Mouse (Mus musculus) liver, embryonic 15.5 days (tissue): Measurements from ENCODE around the gene Asap2. TPM values are rescaled to one million over a fixed set of nuclear protein-coding genes. Genes with fewer than 3 reads are reported as not detected.

Source experiments
- ATAC-seq: fragments of 200-750 bp; cut with Nextera tagmentation; 2 replicates; pipeline ENCODE4 v1.8.0; 2017; ENCODE audit warnings: moderate number of reproducible peaks, mild to moderate bottlenecking, moderate library complexity; ENCODE audit not compliant: insufficient read depth
- H3K27ac ChIP-seq: fragments of 300-500 bp; sonication (generic); replicated peaks from 2 replicates; pipeline ENCODE4 v1.5.1; 2015; ENCODE audit warnings: mild to moderate bottlenecking, inconsistent platforms
- H3K27me3 ChIP-seq: fragments of 300-500 bp; sonication (generic); 2 replicates; pipeline ENCODE4 v1.6.1; 2015; ENCODE audit warnings: mild to moderate bottlenecking, inconsistent platforms
- H3K36me3 ChIP-seq: fragments of 300-500 bp; sonication (generic); replicated peaks from 2 replicates; pipeline ENCODE4 v1.6.1; 2015; ENCODE audit warnings: moderate library complexity, mild to moderate bottlenecking, inconsistent platforms
- H3K4me1 ChIP-seq: fragments of 300-500 bp; sonication (generic); replicated peaks from 2 replicates; pipeline ENCODE4 v1.6.1; 2015; ENCODE audit warnings: inconsistent platforms
- H3K4me2 ChIP-seq: fragments of 300-500 bp; sonication (generic); 2 replicates; pipeline ENCODE4 v1.6.1; 2015; ENCODE audit warnings: moderate library complexity, mild to moderate bottlenecking, inconsistent platforms
- H3K4me3 ChIP-seq: fragments of 300-500 bp; sonication (generic); replicated peaks from 2 replicates; pipeline ENCODE4 v1.5.1; 2015; ENCODE audit warnings: mild to moderate bottlenecking, inconsistent platforms
- H3K9ac ChIP-seq: fragments of 300-500 bp; sonication (generic); 2 replicates; pipeline ENCODE4 v1.6.1; 2015; ENCODE audit warnings: moderate library complexity, mild to moderate bottlenecking, inconsistent platforms
- H3K9me3 ChIP-seq: fragments of 300-500 bp; sonication (generic); replicated peaks from 2 replicates; pipeline ENCODE4 v1.6.1; 2016; ENCODE audit warnings: inconsistent platforms
- WGBS: fragments of 180-500 bp; shearing (Covaris S2); methylation state at CpG from one replicate; pipeline ENCODE4 v1.1.7; 2015; ENCODE audit warnings: mixed read lengths; ENCODE audit not compliant: insufficient replicate concordance; 5-methylcytosine and 5-hydroxymethylcytosine counted together
- polyA plus RNA-seq: library from polyadenylated mRNA; unstranded; fragments of >200 nt; fragmentation: Nextera tagmentation; extraction: Ambion mirVana; gene quantifications from 2 replicates; pipeline ENCODE4 v1.2.1, GENCODE M21; 2015

The Asap2 gene
- polyA plus RNA-seq, 1 experiment from 2014 or later: 0.97 TPM

DNA sequence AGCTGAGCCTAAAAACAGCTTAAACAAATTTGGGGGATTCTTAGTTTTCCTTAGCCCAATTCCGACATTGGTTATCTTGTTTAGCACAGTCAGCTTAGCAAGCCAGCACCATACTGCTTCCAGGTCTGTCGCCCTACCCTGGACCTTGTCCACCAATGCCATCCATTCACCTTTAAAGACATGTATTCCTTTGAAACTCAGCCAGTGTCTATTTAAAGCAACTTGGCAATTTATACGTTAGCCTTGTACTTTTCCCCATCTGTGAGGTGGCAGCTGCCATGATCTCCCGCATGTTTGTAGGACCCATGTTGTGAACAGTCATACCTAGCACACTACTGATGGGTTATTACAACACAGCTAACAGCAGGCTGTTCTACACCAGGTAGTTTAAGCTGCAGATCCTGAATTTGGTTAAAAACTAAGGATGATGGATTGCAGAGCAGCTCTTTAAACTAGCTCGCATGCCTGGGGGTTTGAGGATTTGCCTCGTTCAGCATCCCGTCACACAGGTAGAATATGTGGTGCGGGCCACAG, 277.9 kb downstream of the Asap2 start:
- Histone ChIP-seq H3K27ac (no peak overlapping the region), H3K36me3 (peaks cover 24% of the 10 kb centered on the region), H3K4me2 (no peak overlapping the region), H3K4me1 (peaks cover 18% of the 10 kb centered on the region), H3K9me3 (no peaks in the 10 kb centered on the region), H3K27me3 (no peaks in the 10 kb centered on the region), H3K9ac (no peak overlapping the region), H3K4me3 (no peak overlapping the region)
- WGBS: 81% methylated on average over 8 of the region's 8 CpGs
- no peak for ATAC-seq

DNA sequence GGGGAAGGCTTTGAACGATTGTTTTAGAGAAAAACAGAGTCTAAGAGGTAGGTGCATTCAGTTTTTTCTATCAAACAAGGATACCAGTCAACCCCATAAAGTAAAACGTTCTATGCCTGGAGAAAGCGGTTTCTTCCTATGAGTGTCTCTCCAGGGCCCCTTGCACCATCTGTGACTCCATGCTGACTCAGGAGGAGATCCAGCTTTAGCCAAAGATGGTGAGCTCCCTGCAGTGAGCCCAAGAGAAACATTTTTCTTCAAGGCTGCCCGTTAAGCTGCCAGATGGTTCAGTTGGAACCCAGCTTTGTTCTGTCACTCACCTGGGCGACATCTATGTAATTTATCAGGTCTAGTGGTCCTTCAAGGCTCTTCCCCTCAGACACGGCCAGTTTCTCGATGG, 284.2 kb downstream of the Asap2 start:
- H3K4me2 ChIP-seq: no peak overlapping the region
- H3K4me1 ChIP-seq: no peaks in the 10 kb centered on the region
- H3K36me3 ChIP-seq: peaks cover 25% of the 10 kb centered on the region
- H3K27ac ChIP-seq: no peak overlapping the region
- no peaks in the 10 kb centered on the region for H3K9me3 ChIP-seq
- no peak overlapping the region for H3K4me3 ChIP-seq
- H3K9ac ChIP-seq: no peak overlapping the region
- no peaks in the 10 kb centered on the region for H3K27me3 ChIP-seq
- ATAC-seq: no peak
- 69% methylated on average over 7 of the region's 7 CpGs for WGBS

DNA sequence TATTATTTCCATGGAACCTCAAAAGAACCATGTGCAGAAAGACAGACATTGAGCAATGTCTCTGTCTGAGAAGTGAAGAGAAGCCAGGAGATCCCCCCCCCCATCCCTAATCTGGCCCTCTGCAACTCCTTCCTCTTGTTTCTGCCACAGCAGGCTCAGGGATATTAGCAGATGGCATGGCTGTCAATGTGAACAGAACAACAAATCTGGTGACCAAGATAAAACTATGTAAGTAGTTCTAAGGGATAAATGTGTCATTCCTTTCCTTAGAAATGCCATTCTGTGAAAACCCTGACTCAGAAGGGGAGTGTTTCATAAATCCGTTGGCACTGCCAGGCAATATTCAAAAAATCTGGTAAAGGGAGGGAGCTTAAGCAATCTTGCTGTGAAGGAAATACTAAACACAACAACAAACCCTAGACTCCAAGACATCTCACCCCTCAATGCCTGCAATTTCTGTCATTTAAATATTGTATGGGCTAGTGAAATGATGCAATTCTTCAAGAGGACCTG, 287.1 kb downstream of the Asap2 start:
- ATAC-seq: no peak
- Histone ChIP-seq H3K36me3 (0 out of 2 replicates have a peak, but pooled peaks cover 5% of the 10 kb centered on the region), H3K4me2 (no peak overlapping the region), H3K27me3 (no peaks in the 10 kb centered on the region), H3K9me3 (no peaks in the 10 kb centered on the region), H3K9ac (no peak overlapping the region), H3K27ac (no peak overlapping the region), H3K4me3 (no peak overlapping the region), H3K4me1 (no peaks in the 10 kb centered on the region)
- 47% methylated on average over 1 of the region's 1 CpGs for WGBS

DNA sequence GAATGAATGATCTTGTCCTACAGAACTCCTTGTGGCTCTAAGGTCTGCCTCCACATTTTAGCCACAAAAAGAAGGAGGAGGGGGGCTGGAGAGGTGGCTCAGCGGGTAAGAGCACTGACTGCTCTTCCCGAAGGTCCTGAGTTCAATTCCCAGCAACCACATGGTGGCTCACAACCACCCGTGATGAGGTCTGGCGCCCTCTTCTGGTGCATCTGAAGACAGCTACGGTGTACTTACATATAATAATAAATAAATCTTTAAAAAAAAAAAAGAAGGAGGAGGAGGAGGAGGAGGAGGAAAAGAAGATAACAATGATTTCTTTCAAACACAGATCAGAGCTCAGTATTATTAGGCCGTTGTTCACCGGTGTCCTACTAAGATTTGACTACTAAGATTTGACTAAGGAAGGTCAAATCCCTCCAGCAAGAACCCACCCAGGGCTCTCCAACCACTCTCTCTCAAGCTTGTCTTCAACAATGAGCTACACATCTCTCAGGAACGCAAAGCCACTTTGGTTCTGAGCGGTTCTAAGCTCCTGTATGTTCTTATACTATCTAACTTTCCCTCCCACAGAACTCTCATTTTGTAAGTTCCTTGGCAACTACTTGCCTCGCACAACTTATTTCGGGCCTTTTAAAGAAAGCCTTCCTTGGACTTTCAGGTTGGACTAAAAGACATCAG, 294.6 kb downstream of the Asap2 start, which contains the start of gene Cpsf3:
TSS of gene Cpsf3 (plus strand) at position 631 of the 681 bp plus-strand sequence.
- WGBS: 57% methylated on average over 11 of the region's 11 CpGs
- ATAC-seq: no peak
- Histone ChIP-seq H3K27me3 (no peaks in the 10 kb centered on the region), H3K4me2 (peak within 1 kb of the TSS; percentile 83), H3K9me3 (no peaks in the 10 kb centered on the region), H3K4me1 (peaks cover 21% of the 10 kb centered on the region), H3K27ac (peak within 1 kb of the TSS; percentile 81), H3K9ac (peak within 1 kb of the TSS; percentile 77), H3K4me3 (peak within 1 kb of the TSS; percentile 76), H3K36me3 (0 out of 2 replicates have a peak, but pooled peaks cover 5% of the 10 kb centered on the region)

DNA sequence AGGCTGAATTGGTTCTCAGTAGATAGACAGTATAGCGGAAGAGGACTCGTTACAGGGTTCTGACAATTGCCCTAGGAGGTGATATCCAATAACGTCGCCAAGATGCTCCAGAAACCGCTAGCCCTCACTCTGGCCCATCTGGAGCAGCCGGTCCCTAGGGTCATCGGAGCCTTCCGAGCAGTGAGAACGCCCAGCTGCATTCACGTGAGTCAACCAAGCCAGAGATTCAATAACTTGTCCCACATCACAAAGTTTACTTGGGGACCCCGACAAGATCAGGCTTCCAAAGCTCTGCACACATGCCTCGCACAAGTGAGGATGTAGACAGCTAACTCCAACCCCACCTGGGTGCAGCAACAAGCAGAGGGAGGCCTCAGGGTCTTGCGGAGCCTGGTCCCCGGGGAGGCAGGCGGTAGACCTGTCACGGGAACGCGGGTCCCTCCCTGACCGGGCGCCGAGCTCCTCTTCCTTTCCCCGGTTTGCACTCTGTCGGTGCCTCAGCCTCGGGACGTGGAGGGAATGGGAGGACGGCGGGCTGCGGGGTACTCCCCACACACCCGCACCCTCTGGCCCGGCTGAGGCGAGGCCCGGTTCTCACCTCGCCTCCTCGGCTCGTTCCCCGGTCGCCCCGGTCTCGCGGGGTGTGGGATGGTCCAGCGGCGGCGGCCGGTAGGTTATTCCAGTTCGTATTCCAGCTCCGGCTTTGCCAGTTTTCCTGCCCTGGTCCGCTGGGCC, 295.4 kb downstream of the Asap2 start:
- H3K36me3 ChIP-seq: 0 out of 2 replicates have a peak, but pooled peaks cover 13% of the 10 kb centered on the region
- ATAC-seq: peak; percentile 78
- H3K27me3 ChIP-seq: no peaks in the 10 kb centered on the region
- peak overlapping the region; percentile 73 for H3K27ac ChIP-seq
- peak overlapping the region; percentile 77 for H3K9ac ChIP-seq
- H3K4me1 ChIP-seq: peaks cover 21% of the 10 kb centered on the region
- H3K4me3 ChIP-seq: peak overlapping the region; percentile 76
- under 1% methylated on average over 47 of the region's 47 CpGs for WGBS
- H3K4me2 ChIP-seq: peak overlapping the region; percentile 83
- H3K9me3 ChIP-seq: no peaks in the 10 kb centered on the region

DNA sequence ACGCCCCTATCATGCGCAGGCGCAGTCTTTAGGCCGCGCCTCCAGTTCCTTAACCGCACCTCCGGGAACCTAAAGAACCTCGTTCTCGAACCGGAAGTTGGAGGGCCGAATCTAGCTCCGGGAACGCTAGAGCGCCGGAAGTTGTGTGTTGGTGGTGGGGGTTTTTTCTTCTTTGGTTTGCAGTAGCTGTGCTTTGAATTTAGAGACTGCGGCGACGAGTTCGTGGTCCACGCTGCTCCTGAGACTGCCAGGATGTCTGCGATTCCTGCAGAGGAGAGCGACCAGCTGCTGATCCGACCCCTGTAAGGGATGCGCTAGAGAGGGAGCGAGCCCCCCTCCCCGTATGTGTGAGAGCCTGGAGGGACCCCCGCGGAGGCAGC, 296.0 kb downstream of the Asap2 start, which contains the start of gene Itgb1bp1:
TSS of gene Itgb1bp1 (minus strand) at position 42 of the 380 bp plus-strand sequence.
- Histone ChIP-seq H3K9ac (peak within 1 kb of the TSS; percentile 77), H3K36me3 (peaks cover 17% of the 10 kb centered on the region; the same call in 1 of the 2 replicates), H3K27ac (peak within 1 kb of the TSS; percentile 81), H3K9me3 (no peaks in the 10 kb centered on the region), H3K4me3 (peak within 1 kb of the TSS; percentile 76), H3K4me1 (peaks cover 21% of the 10 kb centered on the region), H3K27me3 (no peaks in the 10 kb centered on the region), H3K4me2 (peak within 1 kb of the TSS; percentile 83)
- peak; percentile 88 for ATAC-seq
- under 1% methylated on average over 28 of the region's 28 CpGs for WGBS

DNA sequence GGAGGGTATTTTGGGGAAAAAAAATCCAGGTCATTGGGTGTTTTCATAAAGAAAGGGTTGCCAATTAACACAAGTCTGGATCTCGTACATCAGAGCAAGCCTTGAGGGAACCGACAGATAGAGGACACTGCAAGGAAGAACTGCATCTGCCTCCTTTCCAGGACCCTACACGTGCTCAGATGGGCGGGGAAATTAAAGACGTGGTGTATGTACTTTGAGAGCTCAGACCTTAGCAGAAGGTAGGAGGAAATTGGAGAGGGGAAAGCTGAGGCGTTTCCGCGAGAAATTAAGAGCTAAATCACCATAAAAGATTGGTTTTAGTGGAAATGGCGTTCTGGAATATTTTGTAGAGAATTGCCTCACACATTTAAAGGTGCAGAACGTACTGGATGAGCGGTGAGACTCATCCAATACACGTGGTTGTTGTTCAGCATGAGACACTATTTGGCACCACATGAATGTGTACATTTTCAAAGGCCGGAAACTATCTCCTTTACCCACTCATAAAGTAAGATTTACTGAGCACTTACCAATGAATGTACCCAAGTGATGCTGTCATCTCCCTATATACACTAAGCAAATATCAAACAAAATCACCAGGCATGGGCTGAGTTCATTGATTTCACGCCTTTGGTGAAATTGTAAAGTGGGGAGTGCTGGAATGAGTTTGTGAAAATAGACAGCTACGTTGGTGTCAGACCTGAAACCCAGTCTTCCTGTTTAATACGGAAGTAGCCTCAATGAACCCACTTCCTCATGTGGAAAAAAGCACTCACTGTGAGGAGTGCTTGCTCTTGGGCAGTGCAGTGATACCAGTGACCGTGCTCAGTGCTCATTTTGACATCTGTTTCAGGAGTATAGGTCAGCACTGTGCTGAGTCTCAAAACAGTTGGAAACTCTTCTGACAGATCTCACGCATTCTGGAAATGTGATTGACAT, 296.7 kb downstream of the Asap2 start:
- peak overlapping the region; percentile 74 for H3K9ac ChIP-seq
- peak overlapping the region; percentile 83 for H3K4me2 ChIP-seq
- WGBS: 10% methylated on average over 18 of the region's 18 CpGs
- peaks cover 25% of the 10 kb centered on the region for H3K36me3 ChIP-seq
- peak; percentile 25; the same call in 1 of the 2 replicates for ATAC-seq
- no peaks in the 10 kb centered on the region for H3K27me3 ChIP-seq
- peak overlapping the region; percentile 81 for H3K27ac ChIP-seq
- H3K4me3 ChIP-seq: peak overlapping the region; percentile 76
- no peaks in the 10 kb centered on the region for H3K9me3 ChIP-seq
- H3K4me1 ChIP-seq: peaks cover 21% of the 10 kb centered on the region

DNA sequence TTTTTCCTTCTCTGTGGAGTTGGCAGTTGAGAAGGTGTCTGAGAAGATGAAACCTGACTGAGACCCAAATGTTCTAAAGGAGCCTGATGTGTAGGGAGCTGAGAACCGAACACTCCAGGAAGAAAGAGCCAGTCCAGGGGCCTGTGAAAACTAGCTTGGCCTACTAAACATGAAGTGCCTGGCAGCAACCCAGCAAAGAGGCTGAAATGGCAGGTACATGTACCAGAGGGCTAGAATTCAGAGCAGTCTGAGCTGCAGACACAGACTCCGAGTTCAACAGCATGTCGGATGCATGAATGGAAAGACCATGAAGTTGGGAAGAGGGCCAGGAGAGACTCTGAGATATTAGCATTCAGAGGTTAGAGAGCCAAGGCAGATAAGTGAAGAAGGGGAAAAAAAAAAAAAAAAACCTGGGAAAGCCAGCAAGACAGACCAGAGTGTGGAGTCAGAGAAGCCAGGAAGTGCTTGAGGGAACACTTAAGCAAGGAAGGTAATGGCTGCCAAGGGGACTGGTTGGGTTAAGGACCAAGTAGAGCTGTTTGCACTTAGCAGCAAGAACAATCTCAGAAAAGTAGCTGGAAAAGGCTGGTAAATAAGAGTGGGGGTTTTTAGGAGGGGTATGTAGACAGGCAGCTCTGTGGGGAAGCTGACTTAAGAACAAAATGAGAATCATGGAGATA, 298.6 kb downstream of the Asap2 start:
- ATAC-seq: no peak
- no peak overlapping the region for H3K4me3 ChIP-seq
- no peaks in the 10 kb centered on the region for H3K9me3 ChIP-seq
- WGBS: 74% methylated on average over 3 of the region's 3 CpGs
- H3K36me3 ChIP-seq: peaks cover 44% of the 10 kb centered on the region
- H3K27me3 ChIP-seq: no peaks in the 10 kb centered on the region
- no peak overlapping the region for H3K4me2 ChIP-seq
- H3K4me1 ChIP-seq: peaks cover 21% of the 10 kb centered on the region
- no peak overlapping the region for H3K27ac ChIP-seq
- H3K9ac ChIP-seq: no peak overlapping the region

DNA sequence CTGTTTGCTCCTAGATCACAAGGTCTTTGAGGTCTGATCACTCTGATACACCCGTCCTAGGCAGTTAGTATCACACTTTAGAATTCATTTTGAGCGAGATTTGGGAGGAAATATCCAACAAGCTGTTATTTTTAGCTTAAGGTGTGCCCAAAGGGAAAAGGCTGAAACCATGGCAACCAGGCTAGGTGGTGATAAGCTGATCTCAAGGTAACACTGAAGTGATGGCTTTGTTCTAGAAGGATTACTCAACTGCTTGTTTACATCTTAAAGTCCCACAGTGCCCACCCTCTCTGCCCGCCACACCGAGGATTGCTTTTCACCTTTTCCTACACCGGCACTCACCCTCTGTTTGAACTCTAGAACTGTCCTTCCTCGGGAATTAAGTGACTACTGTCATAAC, 299.4 kb downstream of the Asap2 start:
- no peak for ATAC-seq
- Histone ChIP-seq H3K9ac (no peak overlapping the region), H3K27me3 (no peaks in the 10 kb centered on the region), H3K4me1 (peaks cover 21% of the 10 kb centered on the region), H3K9me3 (no peaks in the 10 kb centered on the region), H3K4me3 (no peak overlapping the region), H3K36me3 (peaks cover 52% of the 10 kb centered on the region), H3K4me2 (no peak overlapping the region), H3K27ac (no peak overlapping the region)
- WGBS: 71% methylated on average over 6 of the region's 6 CpGs

DNA sequence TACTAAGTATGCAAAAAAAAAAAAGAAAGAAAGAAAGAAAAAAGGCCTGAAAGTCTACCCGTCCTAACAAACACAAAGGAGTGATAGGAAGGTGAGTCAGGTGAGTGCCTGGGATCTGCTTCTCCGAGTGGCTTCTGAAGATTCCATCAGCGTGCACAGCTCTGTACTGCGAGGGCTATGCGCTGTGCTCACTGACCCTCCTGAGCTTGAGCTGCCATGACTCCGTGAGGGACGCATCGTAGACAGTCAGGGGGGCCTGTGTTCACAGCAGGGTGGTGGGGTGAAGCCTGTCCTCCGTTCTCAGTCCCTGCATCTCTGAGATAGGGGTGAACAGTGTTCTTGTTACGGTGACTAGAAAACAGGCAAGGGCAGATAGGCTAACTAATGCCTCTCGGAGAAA, 308.6 kb downstream of the Asap2 start:
- Histone ChIP-seq H3K9me3 (no peaks in the 10 kb centered on the region), H3K4me1 (peaks cover 14% of the 10 kb centered on the region; the same call in 1 of the 2 replicates), H3K27me3 (no peaks in the 10 kb centered on the region), H3K4me3 (no peak overlapping the region), H3K9ac (no peak overlapping the region), H3K36me3 (peaks cover 75% of the 10 kb centered on the region), H3K4me2 (no peak overlapping the region), H3K27ac (no peak overlapping the region)
- no peak for ATAC-seq
- 83% methylated on average over 11 of the region's 11 CpGs for WGBS
